Mouse (Mus musculus): Measurements from ENCODE around the gene Ccdc61. TPM values are rescaled to one million over a fixed set of nuclear protein-coding genes. Genes with fewer than 3 reads are reported as not detected.

Ccdc61 gene
- polyA plus RNA-seq, 1 experiment from 2014 or later: 38.7 TPM

DNA sequence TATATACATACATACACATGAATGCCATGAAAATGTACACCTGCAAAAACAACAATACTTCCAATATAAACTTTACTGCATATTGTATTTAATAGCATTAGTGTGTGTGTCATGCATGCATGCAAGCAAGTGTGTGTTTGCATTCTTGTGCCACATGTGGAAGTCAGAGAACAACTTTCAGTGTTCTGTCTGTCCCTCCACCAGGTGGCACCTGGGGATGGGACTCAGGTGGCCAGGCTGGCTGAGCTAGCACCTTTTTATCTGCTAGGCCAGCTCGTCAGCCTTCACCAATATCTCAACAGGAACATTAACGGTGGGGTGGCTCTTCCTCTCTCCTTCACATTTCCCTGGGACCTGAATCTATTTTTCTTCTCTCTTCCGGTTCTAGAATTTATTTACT is 7.7 kb downstream of the Ccdc61 start:
- Histone ChIP-seq H3K27me3 (ENCODE audit: low read depth, poor library complexity, severe bottlenecking) (no peaks in the 10 kb centered on the region), H3K36me3 (peaks cover 73% of the 10 kb centered on the region), H3K27ac (replicated peaks) (no peak overlapping the region), H3K9me3 (replicated peaks) (no peaks in the 10 kb centered on the region), H3K4me3 (no peak overlapping the region), H3K4me1 (0 out of 2 replicates have a peak, but pooled peaks cover under 1% of the 10 kb centered on the region)
- WGBS: 85% methylated on average over 3 of the region's 3 CpGs
- no peak for DNase-seq (ENCODE audit: low spot score)

DNA sequence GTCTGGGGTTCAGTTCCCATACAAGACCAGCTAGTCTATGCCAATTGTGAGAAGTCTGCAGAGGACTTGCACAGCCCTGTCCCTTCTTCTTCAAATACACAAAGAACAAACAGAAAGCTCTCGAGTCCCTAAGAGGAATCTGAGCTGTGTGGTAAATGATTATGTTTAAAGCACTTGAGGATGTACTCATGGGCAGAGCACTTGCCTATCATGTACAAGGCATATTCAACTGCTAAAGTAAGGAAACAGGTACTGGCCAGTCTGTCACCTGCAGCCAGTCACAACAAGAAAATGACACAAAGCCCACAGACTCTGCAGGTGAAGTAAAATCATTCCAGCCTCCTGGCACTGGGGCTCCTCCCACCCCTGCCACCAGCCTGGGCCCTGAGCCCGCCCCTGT is 9.7 kb downstream of the Ccdc61 start:
- no peak overlapping the region for H3K4me3 ChIP-seq
- WGBS: 89% methylated on average over 2 of the region's 2 CpGs
- no peak for DNase-seq (ENCODE audit: low spot score)
- H3K9me3 ChIP-seq (replicated peaks): no peaks in the 10 kb centered on the region
- H3K36me3 ChIP-seq: peaks cover 70% of the 10 kb centered on the region
- H3K27me3 ChIP-seq (ENCODE audit: low read depth, poor library complexity, severe bottlenecking): 0 out of 2 replicates have a peak, but pooled peaks cover 2% of the 10 kb centered on the region
- peaks cover 6% of the 10 kb centered on the region for H3K4me1 ChIP-seq
- no peak overlapping the region for H3K27ac ChIP-seq (replicated peaks)

DNA sequence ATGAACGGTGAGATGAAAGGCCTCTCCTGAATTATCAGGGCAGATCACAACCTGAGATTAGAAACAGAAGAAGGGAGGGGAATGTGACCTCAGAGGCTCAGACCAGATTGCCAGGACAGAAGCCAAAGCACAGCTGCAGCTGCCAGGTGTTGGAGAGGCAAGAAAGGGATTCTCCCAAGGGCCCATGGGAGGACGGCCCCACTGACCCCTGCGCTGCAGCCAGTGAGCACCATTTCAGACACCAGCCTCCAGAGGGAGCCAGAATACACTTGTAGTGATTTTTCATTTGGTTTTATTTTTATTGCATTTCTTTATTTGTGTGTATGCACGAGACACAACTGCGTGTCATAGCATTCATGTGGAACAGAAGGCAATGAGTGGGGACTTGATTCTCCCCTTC is 13.7 kb downstream of the Ccdc61 start:
- Histone ChIP-seq H3K4me1 (peaks cover 32% of the 10 kb centered on the region), H3K4me3 (no peak overlapping the region), H3K27ac (replicated peaks) (no peak overlapping the region), H3K9me3 (replicated peaks) (no peaks in the 10 kb centered on the region), H3K36me3 (peaks cover 44% of the 10 kb centered on the region), H3K27me3 (ENCODE audit: low read depth, poor library complexity, severe bottlenecking) (peaks cover 35% of the 10 kb centered on the region)
- peak; percentile 47 for DNase-seq (ENCODE audit: low spot score)
- 39% methylated on average over 5 of the region's 5 CpGs for WGBS

DNA sequence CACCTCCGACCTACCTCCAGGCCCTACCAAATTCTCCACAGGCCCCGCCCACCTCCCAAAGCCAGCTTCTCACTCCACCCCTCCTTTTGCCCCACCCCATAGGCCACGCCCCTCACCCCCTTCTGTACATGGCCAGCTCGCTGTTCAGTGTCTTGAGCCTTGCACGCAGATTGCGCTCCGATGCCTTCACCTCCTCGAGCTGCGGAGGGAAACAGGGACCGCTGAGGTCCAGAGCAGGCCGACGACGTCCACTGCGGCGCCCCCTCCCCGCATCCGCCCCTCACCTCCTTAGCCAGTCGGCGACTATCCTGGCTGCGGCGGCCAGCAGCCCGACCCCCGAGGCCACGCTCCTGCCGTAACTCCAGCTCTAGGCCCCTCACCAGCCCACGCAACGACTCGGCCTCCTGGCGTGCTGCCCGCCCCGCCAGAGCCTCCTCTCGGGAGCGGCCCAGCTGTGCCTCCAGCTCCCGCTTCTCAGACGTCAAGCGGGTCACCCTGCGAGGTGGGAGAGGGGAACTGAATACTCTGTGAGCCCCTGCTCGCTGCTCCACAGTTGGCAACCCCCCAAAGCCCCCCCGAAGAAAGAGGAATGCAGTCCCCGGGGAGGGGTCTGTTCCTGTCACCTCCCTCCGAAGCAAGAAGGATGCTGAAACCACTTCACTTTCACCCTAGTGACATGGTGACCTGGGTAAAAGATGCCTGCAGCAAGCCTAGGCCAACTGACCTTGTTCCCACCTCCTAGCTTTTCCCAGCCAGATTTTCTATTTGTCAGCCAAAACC is 16.4 kb downstream of the Ccdc61 start:
- Histone ChIP-seq H3K9me3 (replicated peaks) (no peaks in the 10 kb centered on the region), H3K4me3 (peak overlapping the region; percentile 55), H3K27me3 (ENCODE audit: low read depth, poor library complexity, severe bottlenecking) (peaks cover 35% of the 10 kb centered on the region), H3K27ac (replicated peaks) (peak overlapping the region; percentile 67), H3K36me3 (peaks cover 36% of the 10 kb centered on the region), H3K4me1 (peaks cover 32% of the 10 kb centered on the region)
- WGBS: under 1% methylated on average over 41 of the region's 41 CpGs
- DNase-seq (ENCODE audit: low spot score): peak; percentile 67

DNA sequence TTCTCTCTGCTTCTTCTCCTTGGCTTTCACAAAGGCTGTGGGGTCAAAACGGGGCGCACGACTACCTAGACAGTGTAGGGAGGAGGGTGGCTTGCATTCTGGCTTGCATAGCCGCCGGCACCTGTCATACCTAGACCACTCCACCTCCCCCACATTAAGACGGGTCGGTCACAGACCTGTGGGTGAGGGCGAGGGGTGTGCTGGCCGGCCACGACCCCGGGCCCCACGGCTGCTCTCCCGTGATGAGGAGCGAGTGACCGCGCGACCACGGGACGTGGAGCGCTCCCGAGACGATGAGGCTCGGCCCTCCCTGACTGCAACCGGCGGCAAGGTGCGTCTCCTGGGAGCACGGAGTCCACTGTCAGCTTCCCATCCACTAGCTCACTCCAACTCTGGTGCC is 17.2 kb downstream of the Ccdc61 start:
- peaks cover 28% of the 10 kb centered on the region for H3K36me3 ChIP-seq
- no peak for DNase-seq (ENCODE audit: low spot score)
- H3K9me3 ChIP-seq (replicated peaks): no peaks in the 10 kb centered on the region
- 26% methylated on average over 27 of the region's 27 CpGs for WGBS
- no peak overlapping the region for H3K27ac ChIP-seq (replicated peaks)
- peaks cover 32% of the 10 kb centered on the region for H3K4me1 ChIP-seq
- H3K27me3 ChIP-seq (ENCODE audit: low read depth, poor library complexity, severe bottlenecking): peaks cover 35% of the 10 kb centered on the region
- peak overlapping the region; percentile 55 for H3K4me3 ChIP-seq

DNA sequence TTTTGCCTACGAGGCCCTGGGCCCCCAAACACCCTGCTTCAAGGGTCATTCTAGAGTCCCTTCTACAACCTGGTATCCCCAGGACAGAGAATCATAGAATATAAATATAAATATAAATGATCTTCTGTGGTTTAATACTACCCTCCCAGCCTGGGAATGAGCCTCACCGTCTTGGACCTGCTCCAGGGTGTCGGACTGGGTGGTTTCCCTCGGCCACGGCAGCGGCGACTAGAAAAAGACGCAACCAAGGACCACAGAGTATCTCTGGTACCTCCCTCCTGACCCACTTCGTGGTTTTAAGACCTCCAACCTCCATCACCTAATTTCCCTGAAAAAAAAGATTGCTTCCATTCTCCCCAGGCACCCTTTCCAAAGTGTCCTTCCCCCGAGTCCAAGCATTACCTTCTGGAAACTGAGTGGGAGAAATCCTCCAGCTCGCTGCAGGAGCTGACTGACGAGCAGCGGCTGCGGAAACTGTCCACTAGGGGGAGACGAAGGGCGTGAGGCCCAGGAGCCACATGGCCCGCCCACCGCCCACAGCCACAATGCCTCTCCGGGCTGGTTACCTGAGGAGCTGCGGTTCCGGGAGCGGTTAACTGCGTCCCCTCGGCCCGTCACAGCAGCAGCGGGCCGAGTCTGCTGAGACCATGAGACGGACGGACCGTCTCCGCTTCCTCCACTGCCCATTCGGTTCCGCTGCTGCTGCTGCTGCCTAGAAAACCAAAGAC is 18.2 kb downstream of the Ccdc61 start:
- Histone ChIP-seq H3K36me3 (peaks cover 18% of the 10 kb centered on the region), H3K27me3 (ENCODE audit: low read depth, poor library complexity, severe bottlenecking) (peaks cover 35% of the 10 kb centered on the region), H3K4me3 (peak overlapping the region; percentile 55), H3K27ac (replicated peaks) (peak overlapping the region; percentile 63; the same call in 1 of the 2 replicates), H3K4me1 (peaks cover 32% of the 10 kb centered on the region), H3K9me3 (replicated peaks) (no peaks in the 10 kb centered on the region)
- WGBS: 22% methylated on average over 33 of the region's 33 CpGs
- peak; percentile 88 for DNase-seq (ENCODE audit: low spot score)

DNA sequence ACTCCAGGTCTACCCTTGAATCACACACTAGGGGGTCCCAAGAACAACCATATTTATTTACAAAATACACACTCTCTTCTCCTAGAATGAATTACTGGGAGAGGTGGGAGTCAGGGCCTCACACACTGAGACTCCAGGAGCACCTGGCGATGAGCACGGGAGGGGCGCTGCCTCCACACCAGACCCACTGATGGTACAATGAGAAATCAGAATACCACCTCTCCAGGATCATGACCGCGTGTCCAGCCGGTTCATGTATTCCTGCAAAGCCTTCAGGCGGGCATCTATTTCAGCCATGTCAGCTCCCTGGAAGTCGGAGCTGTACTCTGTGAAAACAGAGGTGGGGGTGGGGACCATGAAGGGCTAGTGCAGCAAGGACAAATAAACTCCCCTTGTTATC is 19.4 kb downstream of the Ccdc61 start:
- Histone ChIP-seq H3K27me3 (ENCODE audit: low read depth, poor library complexity, severe bottlenecking) (peaks cover 35% of the 10 kb centered on the region), H3K4me3 (no peak overlapping the region), H3K27ac (replicated peaks) (no peak overlapping the region), H3K9me3 (replicated peaks) (no peaks in the 10 kb centered on the region), H3K4me1 (peaks cover 26% of the 10 kb centered on the region), H3K36me3 (peaks cover 18% of the 10 kb centered on the region)
- 93% methylated on average over 8 of the region's 8 CpGs for WGBS
- DNase-seq (ENCODE audit: low spot score): no peak

DNA sequence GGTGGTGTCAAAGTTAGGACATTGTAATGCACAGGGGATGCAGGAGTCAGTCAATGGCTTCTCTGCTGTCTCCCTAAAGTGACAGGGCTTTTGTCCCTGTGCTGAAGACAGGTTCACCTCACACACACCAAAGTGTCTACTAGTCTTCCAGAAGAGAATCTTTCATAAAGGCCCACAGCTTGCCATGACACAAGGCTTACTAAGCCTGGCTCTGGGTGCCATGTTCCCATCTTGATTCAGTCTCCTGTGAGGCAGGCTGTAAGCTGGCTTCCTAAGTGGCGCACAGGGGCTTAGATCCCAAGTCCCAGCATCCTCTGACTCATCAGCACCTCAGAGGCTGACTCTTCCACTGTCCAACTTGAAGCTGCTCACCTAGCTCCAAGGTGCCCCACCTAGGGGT is 23.3 kb downstream of the Ccdc61 start:
- Histone ChIP-seq H3K4me3 (no peak overlapping the region), H3K27ac (replicated peaks) (no peak overlapping the region), H3K4me1 (peaks cover 3% of the 10 kb centered on the region), H3K36me3 (peaks cover 18% of the 10 kb centered on the region), H3K27me3 (ENCODE audit: low read depth, poor library complexity, severe bottlenecking) (no peaks in the 10 kb centered on the region), H3K9me3 (replicated peaks) (no peaks in the 10 kb centered on the region)
- WGBS: 95% methylated on average over 1 of the region's 1 CpGs
- DNase-seq (ENCODE audit: low spot score): no peak

DNA sequence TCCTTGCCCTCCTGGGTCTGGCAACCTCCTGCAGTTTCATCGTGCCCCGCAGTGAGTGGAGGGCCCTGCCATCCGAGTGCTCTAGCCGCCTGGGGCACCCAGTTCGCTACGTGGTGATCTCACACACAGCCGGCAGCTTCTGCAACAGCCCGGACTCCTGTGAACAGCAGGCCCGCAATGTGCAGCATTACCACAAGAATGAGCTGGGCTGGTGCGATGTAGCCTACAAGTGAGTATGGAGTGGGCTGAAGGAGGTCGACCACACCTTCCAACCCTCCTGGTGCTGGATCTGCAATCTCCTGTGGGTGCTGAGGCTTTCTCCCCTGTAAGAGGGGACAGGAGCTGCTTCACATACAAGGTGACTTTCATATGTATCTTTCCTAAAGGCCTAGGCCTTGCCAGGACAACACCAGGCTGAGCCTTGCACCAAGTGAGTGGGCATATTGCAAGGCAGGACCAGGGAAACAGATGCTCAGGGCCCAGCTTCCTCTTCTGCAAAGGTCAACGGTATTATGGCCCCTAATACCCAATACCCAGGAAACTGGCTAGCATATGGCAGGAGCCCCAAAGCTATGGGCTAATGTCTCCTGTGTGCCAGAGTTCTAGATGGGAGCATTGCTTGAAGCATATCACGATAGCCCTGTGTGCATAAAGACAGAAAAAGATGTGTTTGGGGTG is 25.3 kb downstream of the Ccdc61 start:
- WGBS: 65% methylated on average over 13 of the region's 13 CpGs
- peaks cover 3% of the 10 kb centered on the region for H3K4me1 ChIP-seq
- no peak for DNase-seq (ENCODE audit: low spot score)
- peaks cover 7% of the 10 kb centered on the region for H3K36me3 ChIP-seq
- H3K9me3 ChIP-seq (replicated peaks): no peaks in the 10 kb centered on the region
- H3K27ac ChIP-seq (replicated peaks): no peak overlapping the region
- no peak overlapping the region for H3K4me3 ChIP-seq
- no peaks in the 10 kb centered on the region for H3K27me3 ChIP-seq (ENCODE audit: low read depth, poor library complexity, severe bottlenecking)

DNA sequence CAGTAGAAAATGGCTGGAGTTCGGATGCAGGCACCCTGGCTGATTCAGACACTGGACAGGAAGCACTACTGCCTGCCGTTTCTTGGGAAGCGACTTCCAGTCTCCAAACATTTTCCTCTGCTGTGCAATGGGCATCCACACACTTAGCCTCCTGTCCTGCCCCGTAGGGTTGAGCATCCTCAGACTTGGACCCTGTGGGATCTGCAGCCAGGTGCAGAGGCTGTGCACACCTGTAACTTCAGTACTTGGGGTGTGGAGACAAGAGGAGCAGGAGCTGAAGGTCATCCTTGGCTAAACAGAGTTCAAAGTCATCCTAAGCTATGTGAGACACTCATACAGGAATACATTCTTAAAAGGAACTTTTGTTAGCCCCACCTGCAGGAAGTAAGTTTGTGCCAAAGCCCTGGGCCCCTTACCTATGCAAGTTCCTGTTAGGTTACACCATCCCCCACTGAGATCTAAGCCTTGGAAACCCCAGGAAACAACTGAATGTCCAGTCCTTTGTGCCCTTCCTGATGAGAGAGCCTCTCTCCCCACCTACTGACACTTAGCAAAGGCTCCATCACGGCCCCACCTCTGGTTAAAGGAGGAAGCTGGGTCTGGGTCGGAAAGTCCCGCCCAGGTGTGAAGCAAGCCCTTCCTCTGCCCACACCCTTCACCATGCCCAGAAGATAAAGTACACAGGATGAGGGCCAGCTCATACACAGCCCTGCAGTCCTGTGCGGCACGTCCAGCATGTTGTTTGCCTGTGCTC is 26.0 kb downstream of the Ccdc61 start:
- H3K27me3 ChIP-seq (ENCODE audit: low read depth, poor library complexity, severe bottlenecking): no peaks in the 10 kb centered on the region
- H3K27ac ChIP-seq (replicated peaks): no peak overlapping the region
- 74% methylated on average over 9 of the region's 9 CpGs for WGBS
- H3K9me3 ChIP-seq (replicated peaks): no peaks in the 10 kb centered on the region
- H3K4me1 ChIP-seq: peaks cover 3% of the 10 kb centered on the region
- no peak overlapping the region for H3K4me3 ChIP-seq
- H3K36me3 ChIP-seq: 0 out of 2 replicates have a peak, but pooled peaks cover 1% of the 10 kb centered on the region
- DNase-seq (ENCODE audit: low spot score): no peak

DNA sequence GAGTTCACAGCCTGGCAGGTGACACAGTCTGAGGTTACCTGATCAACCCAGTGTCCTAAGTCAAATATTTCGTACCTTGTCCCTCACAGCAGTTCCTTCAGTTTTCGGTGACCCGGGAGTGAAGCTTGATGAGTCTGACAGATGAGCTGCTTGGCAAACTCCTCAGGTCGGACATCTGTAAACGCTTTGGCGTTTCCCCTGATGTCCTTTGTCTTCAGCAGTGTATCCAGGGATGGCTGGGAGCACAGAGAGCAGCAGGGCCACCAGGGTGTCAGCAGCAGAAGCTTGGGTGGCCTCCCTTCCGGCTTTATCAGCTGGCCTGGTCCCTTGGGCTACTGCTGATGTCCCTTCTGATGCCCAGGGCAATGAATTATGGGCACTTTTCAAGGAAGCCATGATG is 31.5 kb downstream of the Ccdc61 start:
- no peaks in the 10 kb centered on the region for H3K36me3 ChIP-seq
- no peak overlapping the region for H3K27ac ChIP-seq (replicated peaks)
- DNase-seq (ENCODE audit: low spot score): no peak
- no peak overlapping the region for H3K4me3 ChIP-seq
- peaks cover 3% of the 10 kb centered on the region for H3K4me1 ChIP-seq
- WGBS: 84% methylated on average over 7 of the region's 7 CpGs
- H3K9me3 ChIP-seq (replicated peaks): no peaks in the 10 kb centered on the region
- no peaks in the 10 kb centered on the region for H3K27me3 ChIP-seq (ENCODE audit: low read depth, poor library complexity, severe bottlenecking)

DNA sequence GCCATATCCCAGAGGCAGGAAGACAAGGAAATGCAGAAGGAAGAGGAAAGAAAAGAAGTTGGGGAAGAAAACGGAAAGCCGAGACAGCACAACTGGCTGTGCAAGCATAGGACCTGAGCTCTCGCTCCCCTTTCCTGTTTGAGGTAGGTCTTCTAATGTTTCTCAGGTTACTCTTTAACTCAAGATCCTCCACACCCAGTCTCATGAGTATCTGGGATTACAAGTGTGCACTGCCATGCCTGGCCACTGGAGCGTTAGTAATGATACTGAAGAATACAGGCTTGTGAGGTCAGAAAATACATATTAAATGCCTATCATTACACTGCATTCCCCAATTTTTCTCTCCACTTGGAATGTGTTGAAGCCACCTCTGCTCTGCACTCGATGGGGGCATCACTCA is 34.8 kb downstream of the Ccdc61 start:
- no peak for DNase-seq (ENCODE audit: low spot score)
- H3K4me3 ChIP-seq: no peak overlapping the region
- H3K27me3 ChIP-seq (ENCODE audit: low read depth, poor library complexity, severe bottlenecking): no peaks in the 10 kb centered on the region
- peaks cover 11% of the 10 kb centered on the region for H3K4me1 ChIP-seq
- 91% methylated on average over 5 of the region's 5 CpGs for WGBS
- H3K27ac ChIP-seq (replicated peaks): no peak overlapping the region
- H3K9me3 ChIP-seq (replicated peaks): no peaks in the 10 kb centered on the region
- H3K36me3 ChIP-seq: no peaks in the 10 kb centered on the region
